Mouse (Mus musculus) frontal cortex, postnatal 14 days (tissue): ENCODE measurements around the gene Rpl10a.

Experiments
- DNase-seq, 2 experiments: peaks; one replicate each; pipeline ENCODE4 v3.0.0; 2022; ENCODE audit warnings: low spot score in 2 of 2

Rpl10a gene

DNA sequence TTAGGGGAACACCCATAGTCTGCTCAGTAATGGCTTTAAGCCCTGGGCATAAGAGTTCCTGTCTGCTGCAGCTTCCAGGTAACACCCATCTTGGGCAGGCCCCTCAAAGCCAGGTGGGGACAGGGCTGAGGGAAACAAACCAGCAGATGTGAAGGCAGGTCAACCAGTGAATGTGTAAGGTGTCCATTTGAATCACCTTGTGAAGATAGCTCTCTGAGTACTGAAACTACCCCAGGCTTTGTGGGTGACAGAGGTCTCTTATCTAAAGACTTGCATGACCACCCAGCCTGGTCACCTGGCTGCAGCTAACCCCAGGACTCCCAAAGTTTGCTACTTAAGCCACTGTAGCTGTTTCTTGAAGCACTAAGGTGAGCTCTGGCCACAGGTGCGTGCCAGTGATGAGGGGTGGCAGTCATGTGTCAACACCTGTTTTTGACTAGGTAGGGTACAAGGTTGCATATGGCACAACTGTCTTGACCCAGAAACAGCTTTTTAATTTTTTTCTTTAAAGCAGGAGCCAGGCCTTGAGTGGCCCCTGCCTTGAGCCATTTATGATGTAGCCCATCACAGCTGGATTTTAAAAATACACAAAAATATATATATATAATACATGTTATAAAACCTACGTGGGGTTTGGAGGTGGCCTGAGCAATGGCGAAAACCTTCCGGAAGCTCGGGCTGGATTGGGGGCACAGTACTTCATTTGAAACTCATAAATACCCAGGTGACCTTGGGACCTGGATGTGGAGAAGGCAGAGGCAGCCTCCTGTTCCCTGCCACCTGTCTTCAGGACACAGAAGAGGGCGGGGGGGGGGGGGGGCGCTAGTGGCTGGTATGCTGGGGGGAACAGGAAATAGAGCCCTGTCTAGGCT, 3.2 kb downstream of the Rpl10a start:
- no peak for DNase-seq

DNA sequence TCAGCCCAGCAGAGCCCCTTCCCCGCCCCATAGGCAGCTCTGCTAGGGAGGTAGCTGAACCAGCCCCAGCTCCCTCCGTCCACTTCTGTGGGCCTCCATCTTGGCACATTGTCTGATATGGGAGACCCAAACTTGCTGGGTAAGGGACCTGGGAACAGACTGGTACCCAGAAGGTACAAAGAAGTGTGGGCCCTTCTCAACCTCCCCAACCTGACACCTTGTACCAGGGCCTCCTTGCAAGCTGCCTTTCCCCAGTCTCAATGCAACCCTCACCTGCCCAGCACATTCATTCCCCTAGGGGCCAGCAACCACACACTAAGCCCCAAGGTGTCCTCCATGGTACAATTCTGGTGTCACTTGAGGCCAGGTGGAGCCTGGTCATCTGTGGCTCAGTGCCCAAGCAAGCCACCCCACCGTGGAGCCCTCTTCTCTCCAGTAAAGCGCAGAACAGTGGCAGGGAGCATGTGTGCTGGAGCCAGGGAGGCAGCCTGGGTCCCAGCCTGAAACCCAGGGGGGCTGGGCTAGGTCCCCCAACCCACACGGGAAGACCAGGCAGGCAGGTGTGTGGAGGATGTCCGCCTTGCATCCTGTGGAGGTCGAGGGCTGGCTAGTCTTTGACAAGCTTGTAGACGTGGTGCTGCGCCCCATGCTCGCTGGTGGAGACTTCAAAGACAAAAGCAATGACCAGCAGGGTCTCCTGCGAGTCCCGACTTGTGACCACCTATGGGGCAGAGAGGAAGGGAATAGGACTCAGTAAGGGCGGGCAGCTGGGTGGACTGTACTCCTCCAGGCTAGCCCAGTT, 4.0 kb downstream of the Rpl10a start:
- DNase-seq = no peak

DNA sequence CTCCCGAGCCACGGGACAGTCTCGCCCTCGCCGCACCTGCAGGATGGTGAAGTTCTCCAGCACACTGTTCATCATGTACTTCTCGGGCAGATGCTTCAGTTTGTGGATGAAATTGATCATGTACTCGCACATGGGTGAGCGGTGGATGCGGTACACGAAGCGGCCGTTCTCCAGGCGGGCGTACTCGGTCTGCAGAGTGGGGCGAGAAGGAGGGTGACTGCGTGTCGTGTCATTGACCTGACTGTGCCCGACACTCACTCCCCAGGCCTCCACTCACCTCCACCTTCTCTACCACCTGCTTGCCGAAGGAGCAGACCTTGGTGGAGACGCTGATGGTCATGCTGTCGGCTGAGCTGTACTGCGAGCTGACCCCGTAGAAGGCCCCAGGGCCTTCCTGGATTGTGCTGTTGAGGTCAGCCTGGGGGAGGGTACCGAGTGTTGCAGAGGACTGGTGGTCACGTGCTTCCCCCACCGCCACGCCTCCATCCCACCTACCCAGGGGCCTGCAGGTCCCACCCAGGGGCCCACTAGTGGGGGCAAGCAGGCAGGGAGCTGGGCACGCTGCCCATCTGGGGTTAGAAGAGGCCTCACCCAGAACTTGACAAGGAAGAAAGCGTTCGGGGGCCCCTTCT, 4.8 kb downstream of the Rpl10a start:
- DNase-seq = no peak

DNA sequence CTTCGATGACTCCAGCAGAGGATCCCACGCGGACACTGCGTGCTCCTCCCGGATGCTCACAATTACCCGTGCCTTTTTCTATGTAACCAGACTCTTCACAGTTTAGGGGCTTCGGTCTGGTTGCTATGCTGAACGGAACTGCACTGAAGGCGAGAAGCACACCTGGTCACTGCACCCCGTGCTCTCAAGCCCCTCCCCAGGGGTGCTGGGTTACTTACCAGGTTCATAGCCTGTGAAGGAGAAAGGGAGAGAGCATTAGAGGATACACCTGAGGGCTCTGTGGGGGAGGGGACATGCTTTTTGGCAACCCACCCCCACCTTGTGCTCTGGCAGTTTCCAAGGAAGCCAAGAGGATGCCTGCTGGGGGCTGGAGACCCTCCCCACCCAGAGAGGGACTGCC, 7.0 kb downstream of the Rpl10a start:
- no peak for DNase-seq

DNA sequence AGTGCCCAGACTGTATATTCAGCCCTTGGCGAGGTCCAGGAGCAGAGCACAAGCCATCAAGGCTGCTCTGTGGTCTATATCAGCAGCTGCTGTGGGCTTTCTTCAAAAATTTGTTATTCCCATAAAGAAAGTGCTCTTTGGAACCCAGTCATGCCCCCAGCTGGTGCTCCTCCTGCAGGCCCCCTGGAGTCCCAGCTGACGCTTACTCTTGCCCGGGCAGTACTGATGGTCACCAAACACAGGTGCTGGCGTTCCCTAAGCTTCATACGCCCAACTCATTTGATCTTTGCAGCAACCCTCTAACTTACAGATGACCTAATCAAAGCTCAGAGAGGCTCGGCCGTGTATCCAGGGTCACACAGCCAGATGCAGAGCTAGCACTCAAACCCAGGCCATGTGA, 9.3 kb downstream of the Rpl10a start:
- no peak for DNase-seq

DNA sequence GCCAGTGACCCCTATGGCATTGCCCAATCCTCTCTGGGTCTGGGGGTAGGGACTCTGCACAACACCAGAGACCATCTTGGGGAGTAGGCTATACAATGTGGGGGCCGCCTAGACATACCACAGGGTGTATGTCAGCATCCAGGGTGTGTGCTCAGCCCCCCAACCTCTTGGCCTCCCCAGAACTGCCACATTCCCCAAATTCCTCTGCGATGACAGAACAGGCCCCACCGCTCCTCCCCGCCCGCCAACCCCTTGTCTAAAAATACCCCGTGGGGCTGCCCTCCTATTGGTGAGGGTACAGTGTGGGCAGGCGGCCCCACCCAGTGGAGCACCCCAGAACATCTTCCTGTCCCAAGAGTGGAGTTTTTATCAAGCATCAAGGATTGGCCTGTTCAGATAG, 12.3 kb downstream of the Rpl10a start:
- no peak for DNase-seq

DNA sequence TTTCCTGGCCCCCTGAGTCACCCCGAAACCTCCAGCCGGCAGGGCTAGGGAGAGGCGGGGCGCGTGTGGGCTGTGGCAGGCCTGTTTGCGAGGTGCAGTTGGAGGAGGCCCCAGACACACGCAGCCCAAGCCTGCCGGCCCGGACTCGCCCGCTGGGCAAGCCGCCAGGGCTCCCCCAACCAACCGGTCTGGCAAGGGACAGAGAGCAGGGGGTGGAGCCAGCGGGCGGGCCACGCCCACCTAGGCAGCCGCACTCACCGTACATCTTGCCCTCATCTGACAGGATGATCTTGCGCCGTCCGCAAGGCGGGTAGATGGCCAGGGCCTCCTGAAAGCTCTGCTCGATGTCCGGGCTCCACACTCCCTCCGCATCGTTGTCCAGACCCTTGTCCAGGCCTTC, 12.8 kb downstream of the Rpl10a start:
- peak; percentile 63 to 67 for DNase-seq

DNA sequence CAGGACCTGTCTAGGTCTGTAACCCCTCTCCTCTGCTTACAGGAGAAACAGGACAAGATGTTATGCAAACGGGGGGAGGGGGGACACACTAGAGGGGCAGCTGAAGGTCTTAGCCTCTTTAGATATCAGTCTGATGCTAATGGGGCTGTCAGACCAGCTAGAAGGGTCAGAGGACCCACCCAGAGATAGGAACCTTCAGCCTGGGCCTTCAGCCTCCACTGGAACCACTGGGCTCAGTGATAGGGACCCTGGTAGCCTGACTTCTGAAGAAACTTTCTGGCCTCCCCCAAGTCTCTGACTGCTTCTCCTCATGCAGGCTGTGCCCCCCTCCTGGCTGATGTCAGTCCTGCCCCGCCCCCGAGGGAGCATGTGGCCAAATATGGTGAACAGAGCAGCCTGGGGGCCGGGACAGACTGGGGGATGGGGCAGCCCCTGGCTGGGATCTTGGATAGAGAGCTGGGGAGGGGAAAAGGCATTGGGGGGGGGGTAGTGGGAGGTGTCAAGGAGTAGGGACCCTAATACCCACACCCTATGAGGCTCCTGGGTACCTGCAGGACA, 15.9 kb downstream of the Rpl10a start:
- DNase-seq = no peak

DNA sequence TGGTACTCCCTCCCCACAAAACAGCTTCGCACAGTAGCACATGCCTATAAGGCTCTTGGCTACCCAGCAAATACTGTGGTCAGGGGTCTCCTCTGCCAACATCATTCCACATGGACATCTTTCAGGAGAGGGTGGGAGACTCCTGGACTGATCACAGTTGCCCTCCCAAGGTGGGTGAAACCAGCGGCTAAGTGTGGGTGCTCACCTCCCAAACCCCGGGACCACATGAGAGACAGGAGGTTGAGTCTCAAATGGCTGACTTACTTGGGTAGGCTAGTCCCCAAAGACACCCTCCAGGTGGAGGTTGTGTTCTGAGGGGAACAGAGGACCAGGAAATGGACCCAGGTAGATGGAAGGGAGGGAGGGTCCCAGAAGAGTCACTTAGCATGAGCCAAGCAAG, 16.4 kb downstream of the Rpl10a start:
- DNase-seq = no peak

DNA sequence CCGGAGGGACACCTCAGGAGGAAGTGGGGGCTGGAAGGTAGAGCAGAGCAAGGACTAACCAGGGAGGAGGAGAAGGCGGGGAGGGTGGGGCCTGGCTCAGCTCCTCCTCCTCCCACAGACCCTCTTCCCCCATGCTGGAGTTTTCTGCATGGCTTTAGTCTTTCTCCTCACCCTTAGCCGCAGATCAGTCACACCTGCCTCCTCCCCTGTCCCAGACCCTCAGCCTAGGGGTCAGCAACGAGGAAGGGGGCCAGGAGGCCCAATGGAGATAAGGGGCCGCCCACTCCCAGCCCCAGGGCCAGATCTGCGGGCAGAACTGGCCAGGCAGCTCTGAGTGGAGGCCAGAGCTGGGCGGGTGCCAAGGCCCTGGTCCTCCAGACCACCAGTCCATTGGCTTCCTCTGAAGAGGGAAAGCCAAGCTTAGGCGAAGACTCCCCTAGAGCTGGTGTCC, 17.0 kb downstream of the Rpl10a start:
- no peak for DNase-seq

DNA sequence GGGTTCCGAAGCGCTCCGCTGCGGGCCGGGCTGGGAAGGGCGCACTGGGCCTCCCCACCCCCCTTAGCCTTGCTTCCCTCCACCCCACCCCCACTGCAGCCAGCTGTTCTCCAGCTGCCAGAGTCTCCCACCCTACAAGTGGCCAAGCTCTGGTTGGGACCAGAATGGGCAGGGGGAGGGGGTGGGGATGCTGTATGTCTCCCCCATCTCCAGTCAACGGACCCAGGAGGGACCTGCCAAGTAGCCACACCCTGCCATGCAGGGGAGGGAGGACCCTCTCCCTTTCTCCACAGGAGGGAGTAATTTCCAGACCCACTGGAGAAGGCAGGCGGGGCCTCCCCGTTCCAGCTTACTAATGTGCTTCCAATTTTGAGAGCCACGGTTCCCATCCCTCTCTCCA, 17.6 kb downstream of the Rpl10a start:
- DNase-seq = no peak

DNA sequence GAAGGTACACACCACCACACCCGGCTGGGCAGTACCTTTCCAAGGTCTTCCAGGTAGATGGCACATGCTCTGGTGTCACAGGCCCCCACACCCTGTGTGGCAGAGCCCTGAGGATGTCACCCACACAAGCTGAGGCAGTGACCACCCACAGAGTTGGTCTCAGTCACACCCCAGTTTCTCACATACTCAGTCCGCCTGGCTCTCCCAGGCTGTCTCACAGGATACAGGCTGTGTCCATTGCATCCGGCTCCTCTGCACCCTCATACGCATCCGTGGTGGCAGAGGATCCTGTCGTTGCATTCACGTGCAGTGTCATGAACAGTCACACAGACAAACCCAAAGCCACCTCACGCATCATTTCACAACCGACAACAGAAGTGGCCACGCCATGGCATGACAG, 19.1 kb downstream of the Rpl10a start:
- no peak for DNase-seq

DNA sequence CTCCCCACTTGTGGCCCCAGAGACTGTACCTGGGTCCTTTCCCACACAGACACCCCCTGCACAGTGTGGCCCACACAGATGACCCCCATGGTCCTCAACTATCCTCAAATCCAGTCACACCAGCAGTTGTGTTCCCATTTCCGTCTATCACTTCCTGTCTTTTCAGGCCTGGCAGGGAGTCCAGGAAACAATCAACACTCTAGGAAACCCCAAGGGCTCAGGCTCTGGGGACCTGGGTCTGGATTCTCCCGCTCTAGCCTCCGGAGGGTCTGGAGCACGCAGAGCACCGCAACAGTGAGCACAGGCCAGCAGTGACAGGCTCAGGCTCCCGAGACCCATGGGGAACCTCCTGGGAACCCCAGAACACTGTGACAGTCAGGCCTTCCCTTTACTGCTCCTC, 19.9 kb downstream of the Rpl10a start:
- DNase-seq = no peak

DNA sequence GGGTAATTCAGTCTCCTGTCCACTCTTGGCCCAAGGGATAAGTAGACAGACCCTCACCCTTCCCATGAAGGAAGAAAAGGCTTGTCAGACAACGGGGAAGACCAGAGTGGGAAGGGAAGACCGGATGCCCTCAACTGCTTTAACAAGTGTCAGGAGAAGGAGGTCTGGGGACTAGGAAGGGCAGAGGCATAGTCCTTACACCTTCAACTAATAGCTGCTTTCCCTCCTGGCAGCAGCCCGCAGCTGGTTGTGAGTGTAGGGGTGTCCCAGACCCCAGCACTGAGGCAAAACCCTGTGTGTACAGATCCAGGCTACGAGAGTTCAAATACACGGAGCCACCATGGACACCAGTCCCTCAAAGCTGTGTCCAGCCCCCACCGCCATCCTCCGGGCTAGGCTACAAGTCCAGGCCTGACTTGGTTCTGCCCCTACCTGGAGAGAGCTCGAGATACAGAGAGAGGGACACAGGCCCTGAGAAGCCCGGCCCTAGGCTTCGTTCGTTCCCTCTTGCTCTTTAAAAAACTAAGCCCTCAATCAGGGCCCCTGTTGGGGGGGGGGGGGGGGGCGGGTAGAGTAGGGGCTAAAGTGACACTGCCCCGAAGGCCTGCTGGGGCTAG, 21.1 kb downstream of the Rpl10a start:
- no peak for DNase-seq

DNA sequence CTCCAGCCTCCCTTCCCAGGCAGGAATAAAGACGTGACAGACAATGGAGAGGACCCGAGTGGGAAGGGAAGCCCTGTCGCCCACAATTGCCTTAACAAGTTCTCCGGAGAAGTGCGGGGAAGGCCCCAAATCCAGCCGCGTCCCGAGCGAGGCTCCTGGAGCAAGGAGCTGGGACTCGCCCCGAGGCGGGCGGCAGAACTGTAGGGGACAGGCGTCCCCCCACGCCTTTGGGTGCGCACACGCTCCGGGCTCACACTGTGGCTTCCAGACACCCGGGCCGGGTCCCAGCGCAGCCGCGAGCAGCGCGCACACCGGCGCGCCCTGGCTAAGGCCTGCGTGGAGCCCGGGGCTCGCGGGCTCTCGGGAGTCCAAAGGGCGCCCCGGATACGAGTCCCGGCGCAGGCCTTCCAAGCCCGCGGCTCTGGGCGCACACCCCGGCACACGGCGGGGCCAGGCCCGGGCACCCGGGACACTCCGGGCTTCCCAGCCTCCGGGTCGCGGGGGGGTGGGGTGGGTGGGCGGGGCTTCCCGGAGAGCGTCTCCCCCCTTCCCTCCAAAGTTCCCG, 21.7 kb downstream of the Rpl10a start:
- no peak for DNase-seq

DNA sequence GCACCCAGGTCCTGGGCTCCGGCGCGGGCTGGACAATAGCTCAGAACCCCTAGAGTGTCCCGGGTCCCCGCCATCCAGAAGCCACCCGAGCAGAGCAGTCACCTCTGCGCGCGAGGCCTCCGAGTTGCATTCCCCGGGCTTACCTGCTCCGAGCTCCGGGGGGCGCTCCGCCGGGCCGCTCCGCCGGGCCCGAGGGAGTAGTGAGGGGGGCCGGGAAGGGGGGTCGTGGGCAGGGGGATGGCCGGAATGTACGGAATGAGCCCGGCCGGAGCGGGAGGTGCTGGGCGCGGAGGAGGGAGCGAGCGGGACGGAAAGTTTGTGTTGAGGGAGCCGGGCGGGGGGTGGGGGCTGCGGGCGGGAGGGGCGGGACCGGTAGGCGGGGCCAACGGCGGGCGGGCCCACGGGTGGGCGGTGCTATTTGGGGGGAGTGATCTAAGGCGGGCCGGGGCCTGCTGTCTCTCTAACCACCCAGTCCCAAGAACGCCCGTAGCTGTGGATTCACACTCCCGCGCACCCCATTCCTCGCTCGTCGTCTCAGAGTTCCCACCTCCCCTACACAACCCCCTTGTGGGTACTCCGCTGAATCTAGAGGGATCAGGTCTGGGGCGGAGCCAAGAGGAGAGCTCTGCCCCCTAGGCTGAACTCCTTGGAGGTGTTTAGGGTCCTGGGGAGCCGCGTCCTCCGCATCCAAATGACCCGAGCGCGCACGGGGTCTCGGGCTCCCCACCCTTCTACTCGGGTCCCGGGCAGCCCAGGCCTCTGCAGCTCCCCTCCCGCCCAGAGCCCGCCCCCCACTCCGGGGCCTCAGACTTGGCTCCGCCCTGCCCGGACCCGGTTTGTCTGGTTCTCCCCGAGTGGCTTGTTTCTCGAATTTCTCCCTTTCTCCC, 22.4 kb downstream of the Rpl10a start, which contains the start of gene Tead3:
Tead3 (minus strand) TSS at position 352 of the 887 bp plus-strand sequence.
- no peak for DNase-seq

DNA sequence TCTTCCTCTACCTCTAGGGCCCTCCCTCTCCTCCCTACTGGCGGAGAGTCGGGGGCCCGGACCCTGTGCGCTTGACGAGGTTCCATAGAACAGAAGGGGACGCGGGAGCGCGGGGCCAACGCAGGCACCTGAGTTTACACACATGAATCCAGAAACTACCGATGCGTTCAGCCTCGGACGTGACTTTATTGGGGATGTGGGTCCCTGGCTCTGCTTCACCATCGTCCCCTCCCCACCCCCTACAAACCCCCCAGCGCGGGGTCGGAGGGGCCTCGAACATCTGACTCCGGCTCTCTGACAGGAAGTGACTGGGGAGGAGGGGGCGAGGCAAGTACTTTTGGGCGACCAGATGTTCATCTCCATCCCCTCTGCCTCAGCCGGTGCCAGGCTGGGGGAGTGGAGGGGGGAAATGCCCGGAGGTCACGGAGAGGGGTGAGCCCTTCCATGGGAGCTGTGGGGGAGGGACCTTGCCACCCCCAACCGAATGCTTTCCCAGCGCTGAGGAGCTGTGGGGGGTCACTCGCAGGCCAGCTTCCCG, 23.2 kb downstream of the Rpl10a start:
- no peak for DNase-seq

DNA sequence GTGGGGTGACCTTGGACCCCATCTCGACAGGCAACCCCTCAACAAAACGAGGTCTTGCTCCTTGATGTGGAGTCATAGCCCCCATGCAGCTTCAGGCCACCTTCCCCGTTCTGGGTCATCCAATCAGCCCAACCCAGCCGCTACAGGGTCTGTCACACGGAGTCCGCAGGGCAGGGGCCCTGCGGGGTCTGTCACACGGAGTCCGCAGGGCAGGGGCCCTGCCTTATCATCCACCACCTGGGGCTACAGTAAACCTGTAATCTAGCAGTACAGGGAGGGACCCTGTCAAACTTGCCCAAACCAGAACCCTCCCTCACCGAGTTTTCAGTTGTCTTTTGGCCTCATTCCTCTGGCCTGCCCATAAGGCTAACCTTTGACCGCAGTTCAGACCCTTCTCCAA, 23.7 kb downstream of the Rpl10a start:
- no peak for DNase-seq

DNA sequence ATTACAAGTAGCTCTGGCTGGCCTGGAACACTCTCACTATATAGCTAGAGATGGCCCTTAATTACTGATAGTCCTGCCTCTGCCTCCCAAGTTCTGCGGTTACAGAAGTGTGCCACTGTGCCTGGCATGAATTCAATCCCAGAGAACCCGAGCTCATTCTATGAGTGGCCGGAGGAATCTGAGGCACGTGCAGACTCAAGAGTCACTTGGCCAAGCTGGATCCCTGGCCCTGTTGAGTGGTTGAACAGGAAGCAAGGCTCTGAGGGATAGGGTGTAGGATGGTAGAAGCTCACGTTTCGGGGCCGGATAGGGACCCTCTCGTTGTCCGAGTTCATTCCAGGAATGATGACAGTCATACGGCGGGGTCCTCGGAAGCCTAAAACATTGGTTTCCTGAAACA, 27.6 kb downstream of the Rpl10a start:
- no peak for DNase-seq
